7 mouse cellular contexts compared by ENCODE assay signal in the genomic region with DNA sequence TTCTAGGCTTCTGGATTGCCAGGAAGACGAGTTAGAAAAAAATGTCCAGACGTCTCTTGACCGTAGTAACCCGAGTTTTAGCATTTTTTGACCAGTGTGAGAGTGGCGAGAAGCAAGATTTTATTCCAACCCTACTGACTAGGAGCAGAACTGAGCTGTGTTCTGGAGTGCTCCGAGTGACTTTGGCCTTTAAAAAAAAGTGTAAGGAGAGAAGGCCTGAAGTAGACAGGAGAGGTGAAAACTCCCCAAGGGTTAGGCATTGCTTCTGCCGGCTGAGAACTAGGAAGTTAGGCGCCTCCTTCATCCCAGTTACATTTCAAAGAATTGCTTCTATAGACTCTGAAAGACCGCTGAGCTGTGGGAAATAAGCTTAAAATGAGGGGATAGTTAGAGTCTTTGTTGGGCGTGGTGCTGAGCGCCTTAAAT. TPM values are rescaled to one million over a fixed set of nuclear protein-coding genes. Genes with fewer than 3 reads are reported as not detected.
DNase-seq lines count a peak whose midpoint lies in the region; ATAC-seq and TF ChIP-seq lines count a peak whose summit lies in the region.

No protein-coding gene starts in this region.

- H3K4me2 ChIP-seq in hindbrain, embryonic 12.5 days (replicated peaks), result peak overlapping the region; percentile 78
- peak overlapping the region; percentile 80 for H3K4me2 ChIP-seq in lung, postnatal 0 days (replicated peaks; ENCODE audit: low read depth, low read length)

- H3K4me3 ChIP-seq in testis, adult 2 months (ENCODE audit: control insufficient read depth, low read depth, low read length), result peak overlapping the region; percentile 96
- H3K4me3 ChIP-seq in hindbrain, embryonic 12.5 days, result peak overlapping the region; percentile 87
- H3K4me3 ChIP-seq in lung, postnatal 0 days (ENCODE audit: low read depth, low read length), result peak overlapping the region; percentile 92

- peak overlapping the region; percentile 93 for H3K27ac ChIP-seq in testis, adult 2 months (ENCODE audit: control insufficient read depth, insufficient read depth, low read depth, low read length)
- H3K27ac ChIP-seq in hindbrain, embryonic 12.5 days, result peak overlapping the region; percentile 97
- peak overlapping the region; percentile 98 for H3K27ac ChIP-seq in lung, postnatal 0 days (ENCODE audit: low read length)

- no peaks in the 10 kb centered on the region for H3K27me3 ChIP-seq in testis, adult 2 months (ENCODE audit: control insufficient read depth, insufficient read depth, low read length)
- no peaks in the 10 kb centered on the region for H3K27me3 ChIP-seq in hindbrain, embryonic 12.5 days
- no peaks in the 10 kb centered on the region for H3K27me3 ChIP-seq in lung, postnatal 0 days (replicated peaks; ENCODE audit: insufficient read depth, low read length)

- DNase-seq in testis, postnatal 14 days (ENCODE audit: low spot score), result no peak
- DNase-seq in c-Kit-positive CD71-positive TER-119-positive erythroid progenitor cells, embryonic 14.5 days (ENCODE audit: low spot score), result peak; percentile 36
- DNase-seq in lung, postnatal 0 days (ENCODE audit: low spot score), result no peak
- no peak for DNase-seq in urinary bladder, adult 18-20 months (ENCODE audit: low spot score in 2 of 2)

- no peak for TF ChIP-seq POLR2A in testis, adult 2 months (IDR thresholded peaks at IDR 0.05; ENCODE audit: control insufficient read depth, low read depth, low read length)

- TF ChIP-seq CTCF in testis, adult 2 months (IDR thresholded peaks at IDR 0.05; ENCODE audit: control insufficient read depth, insufficient read depth, insufficient replicate concordance, low read depth, low read length), result no peak
- TF ChIP-seq CTCF in lung, postnatal 0 days (IDR thresholded peaks at IDR 0.05), result no peak

- no peaks in the 10 kb centered on the region; the same call in 1 of the 2 replicates for H3K4me1 ChIP-seq in testis, adult 2 months (ENCODE audit: control insufficient read depth, insufficient read depth, low read length)
- H3K4me1 ChIP-seq in hindbrain, embryonic 12.5 days, result peaks cover 16% of the 10 kb centered on the region
- H3K4me1 ChIP-seq in lung, postnatal 0 days (ENCODE audit: insufficient read depth, low read depth, low read length), result 0 out of 2 replicates have a peak, but pooled peaks cover 3% of the 10 kb centered on the region

- H3K9ac ChIP-seq in hindbrain, embryonic 12.5 days, result peak overlapping the region; percentile 97
- peak overlapping the region; percentile 99 for H3K9ac ChIP-seq in lung, postnatal 0 days (replicated peaks; ENCODE audit: low read depth)

- TF ChIP-seq EP300 in lung, postnatal 0 days (IDR thresholded peaks at IDR 0.05), result no peak

- peak; percentile 3; the same call in 1 of the 2 replicates for ATAC-seq in hindbrain, embryonic 12.5 days (ENCODE audit: low FRiP score)
- no peak for ATAC-seq in lung, postnatal 0 days
- no peak for ATAC-seq in inflammation-experienced regulatory T-cells, adult 6 months

- no peaks in the 10 kb centered on the region for H3K9me3 ChIP-seq in hindbrain, embryonic 12.5 days (replicated peaks)
- H3K9me3 ChIP-seq in lung, postnatal 0 days (ENCODE audit: low read length), result no peaks in the 10 kb centered on the region

- H3K36me3 ChIP-seq in testis, adult 2 months (ENCODE audit: control insufficient read depth, insufficient read depth, low read length), result no peaks in the 10 kb centered on the region
- H3K36me3 ChIP-seq in hindbrain, embryonic 12.5 days, result no peaks in the 10 kb centered on the region
- H3K36me3 ChIP-seq in lung, postnatal 0 days (ENCODE audit: insufficient read depth, low read length), result no peaks in the 10 kb centered on the region

- 1% methylated on average over 11 of the region's 11 CpGs for WGBS in hindbrain, embryonic 12.5 days
- WGBS in lung, postnatal 0 days, result 2% methylated on average over 11 of the region's 11 CpGs

RNA-seq across cellular contexts. Expression of gene Krcc1, which starts 0.9 kb away (rescaled TPM):
- 20.5 and 24.4 TPM in 2 replicates for polyA plus RNA-seq in testis, adult 2 months (2012; rRNA removed)
- polyA plus RNA-seq in hindbrain, embryonic 12.5 days (2016; fragmentation: Nextera tagmentation; extraction: Ambion mirVana), result 30.3 and 31.6 TPM in 2 replicates
- 72.3 and 80.6 TPM in 2 replicates for polyA plus RNA-seq in lung, postnatal 0 days (2015; fragmentation: Nextera tagmentation; extraction: Ambion mirVana)
- polyA plus RNA-seq in inflammation-experienced regulatory T-cells, adult 6 months (2017; shearing (Covaris generic)), result 10 to 100 TPM; 93.2 to 96.1 (median 94.8) TPM

RNA-seq across cellular contexts. Expression of gene Smyd1, which starts 49.7 kb away (rescaled TPM):
- 4.9 and 5.4 TPM in 2 replicates for polyA plus RNA-seq in testis, adult 2 months (2012; rRNA removed)
- 0.61 and 2.4 TPM in 2 replicates for polyA plus RNA-seq in hindbrain, embryonic 12.5 days (2016; fragmentation: Nextera tagmentation; extraction: Ambion mirVana)
- polyA plus RNA-seq in lung, postnatal 0 days (2015; fragmentation: Nextera tagmentation; extraction: Ambion mirVana), result 0.80 and 1.2 TPM in 2 replicates
- polyA plus RNA-seq in inflammation-experienced regulatory T-cells, adult 6 months (2017; shearing (Covaris generic)), result under 1 TPM in 1 of 3 experiments, not detected in 2; 0.20 TPM

RNA-seq across cellular contexts. Expression of gene Cd8b1, which starts 50.3 kb away (rescaled TPM):
- 2.0 TPM in 2 replicates for polyA plus RNA-seq in testis, adult 2 months (2012; rRNA removed)
- not detected in 2 replicates for polyA plus RNA-seq in hindbrain, embryonic 12.5 days (2016; fragmentation: Nextera tagmentation; extraction: Ambion mirVana)
- polyA plus RNA-seq in lung, postnatal 0 days (2015; fragmentation: Nextera tagmentation; extraction: Ambion mirVana), result 0.23 and 0.24 TPM in 2 replicates
- polyA plus RNA-seq in inflammation-experienced regulatory T-cells, adult 6 months (2017; shearing (Covaris generic)), result 10 to 100 TPM; 14.4 to 15.4 (median 15.0) TPM
